Mouse (Mus musculus): ENCODE measurements around the gene Myod1.

Gene Myod1

DNA sequence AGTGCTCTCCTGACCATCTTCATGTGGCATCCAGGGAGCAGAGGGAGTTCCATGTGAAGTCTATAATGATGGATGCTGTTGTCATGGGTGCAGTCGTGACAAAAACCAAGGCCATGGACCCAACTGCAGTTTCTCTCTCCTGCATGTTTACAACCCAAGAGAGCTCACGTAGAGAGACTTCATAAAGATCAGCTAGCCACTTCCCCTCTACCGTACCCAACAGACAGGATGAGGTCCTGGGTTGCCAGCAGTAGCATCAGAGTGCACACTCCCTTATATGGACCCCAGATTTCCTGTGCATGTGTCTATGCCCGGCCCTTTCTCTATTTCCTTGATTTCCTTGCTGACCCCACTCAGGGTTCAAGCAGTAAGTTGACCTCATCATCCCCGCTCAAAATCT is 15.4 kb downstream of the Myod1 start:
- DNase-seq (ENCODE audit: low read depth, low spot score), result peak; percentile 67

DNA sequence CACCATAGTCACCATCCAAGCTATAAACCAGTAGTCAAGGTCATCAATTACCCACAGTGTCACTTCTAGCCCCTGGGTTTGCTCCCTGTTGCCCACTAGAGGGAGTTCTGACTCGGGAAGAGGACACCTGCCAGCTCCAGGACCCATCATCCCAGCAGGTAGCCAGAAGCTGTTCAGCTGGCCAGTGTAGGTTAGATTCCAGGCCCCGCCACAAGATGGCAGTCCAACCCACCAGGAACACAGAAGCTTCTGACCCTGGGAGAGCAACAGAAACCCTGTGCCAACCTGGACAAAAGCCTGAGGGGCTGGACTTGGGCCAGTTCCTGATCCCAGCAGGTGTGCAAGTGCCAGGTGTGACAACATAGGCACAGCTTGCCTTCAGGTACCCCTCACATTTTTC is 16.8 kb downstream of the Myod1 start:
- peak; percentile 81 for DNase-seq (ENCODE audit: low read depth, low spot score)

DNA sequence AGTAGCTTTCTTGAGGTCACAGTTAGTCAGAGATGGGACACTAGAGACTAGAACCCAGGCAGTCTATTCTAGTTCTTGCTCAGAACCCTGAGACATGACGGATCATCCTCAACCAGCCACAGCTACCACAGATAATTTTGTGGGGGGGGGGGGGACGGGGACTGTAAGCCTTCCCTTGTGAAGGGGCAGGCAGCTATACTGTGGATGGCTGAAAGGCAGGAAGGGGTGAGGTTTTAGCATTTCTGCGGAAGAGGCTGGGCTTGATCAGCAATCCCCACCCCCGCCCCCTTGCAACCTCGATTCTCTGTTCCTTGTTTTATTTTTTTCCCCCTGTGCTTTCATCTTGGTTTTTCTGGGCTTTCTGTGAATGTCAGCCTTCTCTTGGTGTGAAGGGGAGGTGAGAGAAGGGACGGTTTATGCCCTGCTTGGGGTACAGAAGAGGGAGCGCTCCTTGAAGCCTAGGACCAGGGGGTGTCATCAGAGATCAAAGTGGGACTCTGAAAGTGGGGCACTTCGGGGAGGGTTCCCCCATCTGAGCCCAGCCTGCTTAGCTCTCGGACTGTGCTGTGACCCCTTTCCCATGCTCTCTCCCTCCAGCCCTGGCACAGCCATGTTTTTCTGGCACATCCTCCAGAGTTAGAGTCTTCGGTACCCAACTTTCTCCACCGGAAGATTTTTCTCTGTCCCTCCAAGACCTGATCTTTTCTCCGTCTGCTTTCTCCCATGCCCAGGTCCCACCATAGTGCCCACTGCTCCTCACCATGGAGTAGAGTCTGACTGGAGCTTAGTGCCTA is 17.6 kb downstream of the Myod1 start:
- peak; percentile 28 for DNase-seq (ENCODE audit: low read depth, low spot score)

DNA sequence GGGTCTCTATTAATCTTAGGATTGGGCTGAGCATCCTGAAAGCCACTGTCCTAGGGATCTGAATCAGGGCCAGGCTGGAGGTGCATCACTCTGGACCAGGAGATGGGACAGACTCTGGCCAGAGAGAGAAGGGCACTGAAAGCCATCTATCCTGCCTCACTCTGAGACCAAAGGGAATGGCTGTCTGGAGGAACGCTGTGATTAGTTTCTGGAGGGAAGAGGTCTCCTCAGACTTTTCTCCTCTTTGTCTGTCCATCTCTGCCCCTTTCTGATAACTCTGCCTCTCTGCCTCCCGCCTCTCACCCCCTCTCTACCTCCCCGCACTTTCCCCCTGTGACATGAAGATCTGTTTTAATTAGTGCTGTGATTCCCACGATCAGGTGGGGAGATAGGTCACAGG is 18.7 kb downstream of the Myod1 start:
- DNase-seq (ENCODE audit: low read depth, low spot score), result no peak

DNA sequence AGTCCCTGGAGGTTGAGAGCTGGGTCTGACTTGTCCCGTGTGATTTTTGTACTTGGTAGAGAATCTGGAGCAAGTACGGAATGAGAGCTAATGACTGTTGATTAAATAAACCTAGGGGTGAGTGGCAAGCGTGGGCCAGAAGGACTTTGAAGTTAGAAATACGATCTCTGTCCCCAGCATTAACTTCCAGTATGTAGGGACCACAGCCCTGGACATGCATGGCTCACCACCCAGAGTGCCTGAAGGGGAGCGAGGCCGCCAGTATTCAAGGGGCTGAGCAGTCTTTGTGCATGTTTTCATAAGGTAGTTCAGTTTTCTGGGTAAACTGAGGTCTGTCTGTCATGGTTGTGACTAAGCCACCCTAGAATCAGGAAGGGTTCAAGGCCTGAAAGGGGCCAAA is 19.3 kb downstream of the Myod1 start:
- no peak for DNase-seq (ENCODE audit: low read depth, low spot score)

DNA sequence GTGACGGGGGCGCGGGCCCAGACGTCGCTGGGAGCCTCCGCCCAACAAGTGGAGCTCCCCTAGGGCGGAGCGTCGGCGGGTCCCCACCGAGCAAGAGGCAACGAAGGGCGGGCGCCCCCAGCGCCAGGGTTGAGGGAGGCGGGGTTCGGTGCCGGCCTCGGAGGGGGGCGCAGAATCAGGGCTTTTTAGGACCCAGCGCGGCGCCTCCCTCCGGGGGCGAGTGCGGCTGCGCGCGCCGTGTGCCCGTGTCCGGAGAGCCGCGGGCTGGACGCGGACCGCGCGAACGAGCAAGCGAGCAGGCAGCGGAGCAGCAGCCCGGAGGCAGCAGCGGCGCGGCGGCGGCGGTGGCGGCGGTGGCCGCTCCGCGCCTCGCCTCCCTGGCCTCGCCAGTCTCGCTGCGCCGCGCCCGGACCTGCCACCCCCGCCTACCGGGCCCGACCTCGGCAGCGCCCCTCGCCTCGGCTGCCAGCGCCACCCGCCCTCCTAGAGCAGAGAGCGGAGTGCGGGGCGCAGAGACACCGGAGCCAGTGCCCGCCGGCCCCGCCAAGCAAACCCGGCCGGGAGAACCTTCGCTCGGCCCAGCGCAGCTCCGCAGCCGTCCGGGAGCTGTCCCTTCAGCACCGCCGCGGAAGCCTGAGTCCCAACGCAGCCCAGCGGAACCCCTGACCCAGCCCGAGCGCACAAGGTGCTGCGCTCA is 20.1 kb downstream of the Myod1 start, which contains the start of gene Kcnc1:
Kcnc1 (plus strand) TSS at position 267 of the 697 bp plus-strand sequence.
- peak; percentile 77 for DNase-seq (ENCODE audit: low read depth, low spot score)

DNA sequence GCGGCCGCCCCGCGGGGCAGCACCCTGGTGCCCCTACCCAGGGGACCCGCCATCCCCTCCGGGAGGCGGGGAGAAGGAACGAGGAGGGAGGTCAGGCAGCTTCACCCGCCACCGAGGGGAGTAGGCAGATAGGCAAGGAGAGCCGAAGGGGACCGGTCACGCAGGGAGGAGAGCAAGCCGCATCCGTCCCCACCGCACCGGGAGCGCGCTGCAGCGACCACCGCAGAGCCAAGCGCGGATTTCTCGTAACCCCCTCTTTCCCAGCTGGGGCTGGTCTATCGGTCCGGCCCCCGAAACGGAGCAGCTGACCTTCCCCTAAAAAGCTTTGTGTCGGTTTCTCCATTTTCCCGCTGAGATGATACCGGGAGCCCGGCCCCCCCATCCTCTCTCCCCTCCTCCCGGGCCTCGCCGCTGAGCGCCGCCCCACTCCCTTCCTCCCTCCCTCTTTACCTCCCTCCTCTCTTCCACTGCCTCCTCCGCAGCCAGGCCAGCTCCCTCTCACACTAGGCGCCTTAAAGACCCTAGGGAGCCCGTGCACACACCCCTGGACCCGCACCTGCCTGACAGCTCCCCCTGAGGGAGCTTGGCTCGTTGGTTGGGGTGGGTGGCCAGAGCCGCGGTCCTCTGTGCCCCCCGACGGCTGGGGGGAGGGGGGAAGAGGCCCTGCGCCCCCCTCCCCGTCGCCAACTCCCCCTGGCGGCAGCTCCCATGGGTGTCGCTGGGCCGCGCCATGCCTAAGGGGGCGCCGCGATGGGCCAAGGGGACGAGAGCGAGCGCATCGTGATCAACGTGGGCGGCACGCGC is 20.9 kb downstream of the Myod1 start:
- DNase-seq (ENCODE audit: low read depth, low spot score), result peak; percentile 17

DNA sequence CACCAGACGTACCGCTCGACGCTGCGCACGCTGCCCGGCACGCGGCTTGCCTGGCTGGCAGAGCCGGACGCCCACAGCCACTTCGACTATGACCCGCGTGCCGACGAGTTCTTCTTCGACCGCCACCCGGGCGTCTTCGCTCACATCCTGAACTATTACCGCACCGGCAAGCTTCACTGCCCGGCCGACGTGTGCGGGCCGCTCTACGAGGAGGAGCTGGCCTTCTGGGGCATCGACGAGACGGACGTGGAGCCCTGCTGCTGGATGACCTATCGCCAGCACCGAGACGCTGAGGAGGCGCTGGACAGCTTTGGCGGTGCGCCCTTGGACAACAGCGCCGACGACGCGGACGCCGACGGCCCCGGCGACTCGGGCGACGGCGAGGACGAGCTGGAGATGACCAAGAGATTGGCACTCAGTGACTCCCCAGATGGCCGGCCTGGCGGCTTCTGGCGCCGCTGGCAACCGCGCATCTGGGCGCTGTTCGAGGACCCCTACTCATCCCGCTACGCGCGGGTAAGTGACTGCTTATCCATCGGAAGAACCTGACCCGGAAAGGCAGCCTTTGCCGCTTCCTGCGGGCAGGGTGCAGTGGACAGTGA is 21.6 kb downstream of the Myod1 start:
- DNase-seq (ENCODE audit: low read depth, low spot score), result no peak

DNA sequence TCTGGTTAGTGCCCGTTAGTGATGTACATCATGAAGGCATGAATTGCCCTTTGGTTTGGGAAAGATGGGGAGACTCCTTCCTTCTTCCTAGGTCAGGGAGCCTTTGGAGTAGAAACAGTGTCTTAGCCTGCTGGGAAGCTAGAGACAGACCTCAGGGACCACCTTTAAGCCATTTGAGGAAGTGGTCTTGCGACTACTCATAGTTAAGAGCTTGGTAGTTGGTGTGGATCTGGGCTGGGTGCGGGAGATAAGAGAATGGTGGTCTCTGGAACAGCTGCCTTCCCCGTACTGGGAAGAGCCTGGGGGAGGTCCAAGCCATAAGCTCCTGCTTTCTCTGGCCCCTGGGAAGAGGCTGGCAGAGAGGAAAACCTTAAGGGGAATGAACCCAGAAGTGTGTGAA is 22.3 kb downstream of the Myod1 start:
- no peak for DNase-seq (ENCODE audit: low read depth, low spot score)

DNA sequence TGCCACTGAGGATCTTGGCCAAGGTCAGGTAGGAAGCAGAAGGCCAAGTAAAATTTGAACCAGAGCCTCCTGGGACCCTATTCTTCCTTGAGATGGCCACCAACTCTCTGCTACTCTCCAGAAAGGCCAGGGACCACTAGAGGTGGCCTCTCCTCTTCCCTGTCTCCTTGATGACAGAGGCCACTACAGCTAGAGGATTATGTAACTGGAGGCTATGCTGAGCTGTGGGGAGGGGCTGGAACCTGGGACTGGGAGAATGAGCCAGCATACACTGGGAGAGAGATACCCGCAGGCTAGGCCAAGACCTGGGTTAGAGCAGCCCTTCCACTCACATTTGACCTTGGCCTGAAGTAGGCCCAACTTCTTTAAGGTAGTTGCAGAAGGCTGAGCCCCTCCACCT is 23.4 kb downstream of the Myod1 start:
- no peak for DNase-seq (ENCODE audit: low read depth, low spot score)

DNA sequence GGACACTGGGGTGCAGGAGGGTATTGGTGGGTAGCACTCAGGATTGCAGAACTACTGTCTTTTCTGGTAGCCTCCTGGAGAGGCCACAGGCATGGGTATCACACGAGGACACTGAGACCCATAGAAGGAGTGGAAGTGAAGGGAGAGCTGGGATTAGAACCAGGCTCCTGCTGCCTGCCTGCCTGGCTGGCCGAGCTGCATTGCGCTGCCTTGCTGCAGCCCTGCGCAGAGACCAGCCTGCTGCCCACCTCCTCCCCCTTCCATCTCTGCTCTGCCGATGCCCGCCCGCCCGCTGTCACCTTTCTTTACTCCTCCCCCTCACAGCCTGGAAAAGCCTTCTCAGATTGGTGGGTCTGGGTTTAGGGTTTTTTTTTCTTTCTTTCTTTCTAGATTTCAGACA is 24.1 kb downstream of the Myod1 start:
- DNase-seq (ENCODE audit: low read depth, low spot score), result no peak

DNA sequence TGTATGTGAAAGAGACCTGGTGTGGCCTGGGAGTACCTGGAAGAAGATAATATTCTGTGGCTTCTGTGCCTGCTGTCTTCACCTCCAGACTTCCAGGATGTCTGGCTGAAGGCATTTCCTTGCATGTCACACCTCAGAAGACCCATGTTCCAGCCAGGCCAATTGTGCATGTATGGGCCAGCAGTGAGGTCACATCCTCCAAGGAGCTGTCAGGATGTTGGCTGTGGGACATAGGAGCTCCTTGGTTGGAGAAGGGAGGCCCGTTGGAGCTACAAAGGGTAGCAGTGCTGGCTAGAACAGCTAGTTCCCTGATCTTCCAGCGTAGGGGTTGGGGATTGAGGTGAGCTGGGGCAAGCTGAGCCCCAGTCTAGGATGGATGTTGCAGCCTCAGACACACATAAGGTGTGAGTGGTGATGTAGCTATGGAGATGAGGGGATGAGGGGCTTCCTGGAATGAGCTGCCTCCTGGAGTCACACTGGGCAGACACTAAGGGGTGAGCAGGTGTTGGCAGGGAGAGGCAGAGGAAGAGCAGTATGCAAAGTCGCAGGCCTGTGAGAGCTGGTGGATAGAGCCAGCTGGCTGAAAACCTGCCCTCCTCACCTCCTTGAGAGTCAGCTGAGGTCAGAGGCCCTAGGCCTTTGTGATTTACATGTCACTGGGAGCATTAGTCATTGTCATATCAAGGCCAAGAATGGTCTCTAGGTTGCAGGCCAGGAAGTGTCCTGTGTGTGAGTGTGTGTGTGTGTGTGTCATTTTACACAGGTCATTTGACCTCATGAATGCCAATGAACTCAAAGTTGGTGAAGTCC is 25.3 kb downstream of the Myod1 start:
- no peak for DNase-seq (ENCODE audit: low read depth, low spot score)

DNA sequence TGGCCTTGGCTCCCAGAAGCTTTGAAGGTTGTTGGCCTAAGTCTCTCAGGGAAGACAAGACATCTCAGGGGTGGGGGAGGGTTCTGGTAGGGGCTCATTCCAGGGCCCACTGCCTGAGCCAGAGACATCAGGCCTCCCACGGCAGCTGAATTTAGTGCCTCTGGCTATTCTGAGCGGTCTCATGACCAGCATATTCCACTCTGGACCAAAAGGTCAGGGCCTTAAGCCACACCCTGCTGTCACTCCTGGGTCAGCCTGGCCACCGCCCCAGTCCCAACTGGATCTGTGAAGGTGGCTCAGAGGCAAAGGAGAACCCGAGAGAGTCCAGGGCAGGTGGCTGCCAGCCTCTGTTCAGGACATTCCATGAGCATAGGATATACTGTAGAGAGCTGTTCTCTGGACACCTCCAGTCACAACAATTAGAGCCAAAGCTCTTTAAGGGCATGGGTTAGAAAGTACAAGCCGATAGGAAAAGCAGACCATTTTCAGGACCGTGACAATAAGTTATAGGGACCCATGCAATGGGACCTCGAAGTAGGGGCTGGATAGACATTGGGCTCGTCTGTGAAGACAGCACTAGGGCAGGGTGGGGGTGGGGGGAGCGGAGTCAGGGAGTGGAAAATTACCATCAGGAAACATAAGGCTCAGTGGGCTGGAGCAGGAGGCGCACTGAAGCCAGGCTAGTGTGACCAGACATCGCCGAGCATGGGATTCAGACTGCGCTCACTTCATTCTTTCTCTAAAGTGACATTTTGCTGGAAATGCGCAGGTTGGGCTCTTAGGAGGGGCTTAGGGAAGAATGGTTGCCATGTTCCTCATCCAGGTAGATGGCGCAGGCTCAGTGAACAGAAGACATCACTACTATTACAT is 27.6 kb downstream of the Myod1 start:
- no peak for DNase-seq (ENCODE audit: low read depth, low spot score)

DNA sequence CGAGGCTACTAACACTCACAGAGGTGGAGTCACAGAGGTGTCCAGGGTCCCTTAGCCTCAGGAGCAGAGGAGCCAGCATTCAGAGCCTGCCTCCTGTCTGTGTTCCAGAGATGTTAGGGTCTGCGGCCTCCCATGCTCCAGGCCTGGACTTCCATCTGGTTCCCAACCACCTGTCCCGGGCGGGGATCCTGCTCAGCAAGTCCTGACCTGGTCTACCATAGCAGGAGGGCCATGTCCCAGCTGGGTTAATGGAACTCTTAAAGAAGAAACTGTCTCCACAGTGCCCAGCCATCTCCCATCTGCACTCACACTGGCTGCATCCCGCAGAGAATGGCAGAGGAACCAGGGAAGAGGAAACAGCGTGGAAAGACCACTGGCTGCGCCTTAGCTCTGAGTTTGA is 28.5 kb downstream of the Myod1 start:
- no peak for DNase-seq (ENCODE audit: low read depth, low spot score)

DNA sequence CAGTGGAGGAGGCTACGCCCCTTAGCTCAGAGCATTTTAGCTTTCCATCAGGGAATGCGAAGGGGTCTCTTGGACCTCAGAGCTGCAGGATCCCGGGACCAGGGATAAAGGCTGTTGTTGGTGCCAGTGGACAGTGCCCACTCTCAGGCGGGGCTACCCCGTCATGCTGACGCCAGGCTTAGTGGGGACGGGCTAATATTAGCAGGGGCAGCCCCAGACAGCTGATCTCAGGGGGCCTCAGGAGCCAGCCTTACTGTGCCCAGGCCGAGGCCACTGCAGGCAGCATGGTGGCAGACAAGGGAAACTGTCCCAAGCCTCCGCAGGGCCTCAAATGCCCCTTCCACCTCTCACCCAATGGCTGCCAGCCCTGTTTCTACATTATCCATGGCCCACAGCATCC is 32.3 kb downstream of the Myod1 start:
- no peak for DNase-seq (ENCODE audit: low read depth, low spot score)

DNA sequence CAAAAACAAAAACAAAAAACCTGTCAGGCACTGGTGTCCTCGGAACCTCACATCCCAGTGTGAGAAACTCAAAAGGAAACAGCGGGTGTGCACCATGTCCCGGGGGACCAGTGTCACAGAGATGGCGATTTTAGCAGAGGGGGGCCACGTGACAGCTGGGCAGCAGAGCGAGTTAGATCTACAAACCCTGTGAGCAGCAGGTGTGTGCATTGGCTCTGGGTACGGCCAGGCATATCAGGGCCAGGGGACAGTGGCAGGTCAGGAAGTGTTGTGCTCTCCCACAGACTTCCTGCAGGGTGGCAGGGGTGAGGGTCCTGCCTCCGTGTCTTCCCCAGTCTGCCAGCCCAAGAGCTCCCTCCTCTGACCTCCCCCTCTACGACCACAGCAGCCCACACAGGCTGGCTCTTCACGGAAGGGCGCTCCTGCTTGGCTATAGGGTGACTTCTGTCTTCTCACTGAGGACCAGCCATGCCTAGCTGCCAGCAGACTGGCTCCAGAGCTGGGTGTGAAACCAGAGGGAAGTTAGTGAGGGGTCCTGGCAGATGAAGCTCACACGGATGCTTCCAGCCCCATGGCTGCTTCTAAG is 33.0 kb downstream of the Myod1 start:
- DNase-seq (ENCODE audit: low read depth, low spot score), result no peak

DNA sequence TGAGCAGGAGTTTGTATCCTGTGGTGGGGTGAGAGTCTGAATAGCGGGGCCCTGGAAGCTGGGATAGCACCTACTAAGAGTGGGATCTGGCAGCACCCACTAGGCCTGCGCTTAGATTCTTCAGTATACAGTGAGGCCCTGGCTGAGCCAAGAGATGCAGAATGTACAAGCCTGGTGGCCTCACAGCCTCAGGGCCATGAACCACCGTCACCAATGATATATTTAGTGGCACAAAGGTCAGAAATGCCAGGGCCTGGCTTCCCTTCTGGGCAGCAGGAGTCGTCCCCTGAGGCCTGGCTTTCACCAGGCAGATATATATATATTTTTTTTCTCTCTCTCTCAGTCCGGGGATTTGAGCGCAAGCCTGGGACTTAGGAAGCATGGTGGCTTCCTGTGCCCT is 34.5 kb downstream of the Myod1 start:
- no peak for DNase-seq (ENCODE audit: low read depth, low spot score)

DNA sequence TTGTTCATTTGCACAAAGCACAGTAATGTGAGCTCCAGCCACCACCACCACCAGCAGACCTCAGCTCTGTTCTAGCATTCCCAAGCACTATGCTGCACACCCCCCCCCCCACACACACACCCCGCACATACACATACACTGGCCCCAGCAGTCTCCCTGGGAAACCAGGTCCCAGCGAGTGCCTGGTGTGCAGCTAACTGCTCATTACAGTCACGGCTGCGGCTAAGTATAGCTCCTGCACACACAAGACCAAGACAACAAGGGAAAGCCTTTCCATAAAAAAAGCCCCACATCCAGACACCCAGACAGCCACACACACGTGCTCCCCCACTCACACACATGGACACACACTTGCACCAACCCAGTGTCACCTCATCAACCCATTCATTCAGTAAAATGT is 36.5 kb downstream of the Myod1 start:
- DNase-seq (ENCODE audit: low read depth, low spot score), result no peak

DNA sequence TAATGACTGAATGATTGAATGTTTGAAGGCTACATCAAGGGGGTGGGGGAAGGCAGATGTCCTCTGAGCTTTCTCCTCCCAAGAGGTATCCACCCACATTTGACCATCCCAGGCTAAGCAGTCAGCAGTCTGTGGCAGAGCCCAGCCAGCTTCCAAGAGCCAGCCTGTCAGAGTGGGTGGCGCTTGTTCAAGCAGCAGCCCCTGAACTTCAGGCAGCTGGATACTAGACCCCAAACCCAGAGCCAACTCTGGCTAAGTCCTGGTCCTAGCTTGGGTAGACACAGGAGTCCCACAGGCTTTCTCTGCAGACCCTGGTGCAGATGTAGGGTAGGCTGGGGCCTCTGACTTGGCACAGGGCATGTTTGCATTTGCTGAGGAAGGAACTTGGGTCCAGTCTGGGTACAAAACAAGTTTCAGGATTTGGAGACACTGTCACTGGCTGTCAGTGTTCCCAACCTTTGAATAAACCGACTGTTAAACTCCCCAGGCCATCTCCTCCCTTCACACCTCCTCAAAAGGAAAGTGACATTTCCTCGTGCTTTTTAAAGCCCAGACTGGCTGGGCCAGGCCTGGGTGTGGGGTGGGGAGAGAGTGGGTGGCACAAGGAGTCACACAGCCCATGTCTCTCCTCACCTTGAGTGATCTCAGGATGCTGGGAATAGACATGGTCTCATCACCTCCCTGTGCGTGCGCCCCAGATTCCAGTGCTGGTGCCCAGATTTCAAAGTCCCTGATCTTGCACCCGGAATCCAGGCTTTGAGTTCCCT is 37.9 kb downstream of the Myod1 start:
- no peak for DNase-seq (ENCODE audit: low read depth, low spot score)

Data from CD4-positive, CD25-positive, alpha-beta regulatory T cell, adult 2 months (primary cell).